Mouse (Mus musculus) brain, adult 2 months (tissue): ENCODE measurements around the gene Esyt2.

Source experiments
- DNase-seq: peaks from one replicate; pipeline ENCODE4 v3.0.0; 2011; ENCODE audit warnings: low read depth, low spot score

Gene Esyt2

DNA sequence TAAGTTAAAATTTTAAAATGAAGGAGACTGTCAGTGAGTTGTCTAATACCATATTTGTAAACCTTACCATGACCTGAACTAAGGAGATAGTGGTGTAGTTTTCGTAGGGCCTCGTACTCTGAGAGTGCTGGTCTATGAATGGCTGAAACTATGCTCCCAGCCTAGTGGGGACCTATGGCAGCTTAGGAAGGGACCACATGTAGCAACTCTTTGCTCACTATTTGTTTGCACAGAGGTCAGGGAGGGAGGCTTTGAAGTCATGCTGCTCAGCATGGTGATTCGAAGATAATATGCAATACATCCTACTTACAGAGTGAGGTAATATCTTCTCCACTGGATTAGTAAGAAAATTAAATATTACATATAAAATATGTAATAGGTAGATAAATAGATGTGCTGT, 73.7 kb downstream of the Esyt2 start:
- DNase-seq, result no peak

DNA sequence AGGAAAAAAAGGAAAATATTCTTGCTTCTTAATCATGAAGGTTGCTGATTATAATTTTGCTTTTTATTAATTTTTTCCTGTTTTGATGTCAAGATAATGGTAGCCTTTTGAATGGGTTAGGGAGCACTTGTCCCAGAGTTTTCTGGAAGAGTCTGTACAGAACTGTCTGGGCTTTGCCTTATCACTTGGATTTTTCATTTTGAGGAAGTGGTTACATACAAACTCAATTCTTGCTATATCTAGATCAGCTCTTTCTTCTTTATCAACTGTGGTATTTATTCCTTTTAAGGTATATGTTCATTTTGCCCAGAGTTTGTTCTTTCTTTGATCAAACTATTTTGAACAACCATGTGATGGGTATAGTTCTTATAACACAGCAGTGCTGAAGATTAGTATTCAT, 81.1 kb downstream of the Esyt2 start:
- no peak for DNase-seq

DNA sequence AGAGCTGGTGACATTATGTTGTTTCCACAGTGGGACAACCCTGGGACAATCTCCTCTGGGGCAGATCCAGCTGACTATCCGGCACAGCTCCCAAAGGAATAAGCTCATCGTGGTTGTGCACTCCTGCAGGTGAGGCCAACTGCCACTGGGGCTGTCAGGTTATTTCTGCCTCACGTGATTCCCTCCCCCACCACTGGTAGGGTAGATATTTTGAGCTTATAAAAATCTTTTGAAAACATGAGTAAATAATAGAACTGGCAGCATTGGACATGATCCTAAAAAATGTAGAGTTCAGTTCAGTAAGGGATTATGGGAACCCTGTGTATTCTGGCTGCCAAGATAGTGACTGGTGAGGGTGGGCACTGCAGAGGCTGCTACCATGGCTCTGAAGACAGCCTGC, 85.9 kb downstream of the Esyt2 start:
- no peak for DNase-seq

DNA sequence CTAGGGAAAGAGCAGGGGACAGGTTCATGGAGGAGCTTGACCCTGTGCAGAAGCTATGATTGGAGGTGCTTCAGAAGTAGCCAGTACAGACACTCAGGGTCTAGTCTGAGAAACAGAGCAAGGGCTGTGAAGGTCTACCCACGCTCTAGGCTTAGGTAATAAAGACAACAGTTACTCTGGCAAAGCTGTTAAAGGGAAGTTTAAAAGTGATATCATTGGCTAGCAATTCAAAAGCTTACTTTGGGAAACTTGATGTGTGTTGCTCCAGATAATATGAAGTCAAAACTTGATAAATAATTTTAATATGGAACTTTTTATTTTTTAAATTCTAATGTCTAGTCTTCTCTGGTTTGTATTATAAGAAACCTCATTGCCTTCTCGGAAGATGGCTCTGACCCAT, 86.3 kb downstream of the Esyt2 start:
- no peak for DNase-seq

DNA sequence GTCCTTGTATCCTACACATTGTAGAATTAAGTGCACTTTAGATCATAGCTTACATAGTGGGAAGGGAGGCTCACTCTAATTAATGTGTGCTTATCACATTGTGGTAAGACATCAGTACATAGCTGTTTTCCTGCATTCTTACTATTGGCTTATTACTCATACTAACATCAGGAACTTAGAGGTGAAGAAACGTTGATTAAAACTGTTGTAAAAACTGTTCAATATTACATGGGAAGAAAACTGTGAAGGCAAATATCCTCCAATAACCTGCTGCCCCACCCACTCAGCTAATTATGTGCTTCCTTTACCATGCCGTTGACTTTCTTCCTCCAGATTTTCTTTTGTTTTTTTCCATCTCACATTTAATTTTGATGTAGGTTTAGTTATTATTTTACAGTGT, 87.9 kb downstream of the Esyt2 start:
- DNase-seq, result no peak

DNA sequence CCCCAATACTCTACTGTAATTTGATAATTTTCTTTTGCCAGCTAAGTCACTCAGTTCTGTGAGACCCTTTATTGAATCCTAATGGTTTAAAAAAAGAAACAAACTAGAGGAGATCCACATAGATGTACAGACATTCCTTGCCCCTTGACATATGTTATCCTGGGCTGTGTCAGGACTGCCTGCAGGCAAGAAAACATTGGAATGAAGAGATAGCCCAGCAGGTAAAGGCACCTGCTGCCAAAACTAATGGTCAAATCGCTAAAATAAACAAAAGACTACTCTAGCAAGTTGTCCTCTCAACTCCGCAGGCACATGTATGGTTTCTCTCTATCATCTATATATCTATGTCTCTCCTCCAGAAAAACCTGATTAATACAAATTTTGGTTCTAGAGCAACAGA, 102.1 kb downstream of the Esyt2 start:
- peak; percentile 47 for DNase-seq

DNA sequence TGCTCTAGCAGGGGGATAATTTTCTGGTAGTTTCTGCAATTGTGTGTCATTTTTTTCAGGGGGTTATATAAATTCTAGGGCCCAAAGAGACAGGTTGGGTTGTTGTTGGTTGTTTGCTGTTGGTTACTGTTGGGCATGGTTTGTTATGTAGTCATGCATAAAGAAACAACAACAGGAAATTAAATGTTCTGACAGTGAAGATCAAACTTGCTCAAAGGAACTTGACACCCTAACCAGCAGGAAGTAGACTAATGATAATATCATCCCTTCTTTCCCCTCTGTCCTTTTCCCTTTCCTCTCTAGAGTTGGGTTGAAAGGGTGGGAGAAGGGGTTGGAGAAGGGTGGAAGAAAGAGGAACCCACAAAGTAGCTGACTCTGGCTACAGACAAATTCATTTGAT, 103.0 kb downstream of the Esyt2 start:
- DNase-seq, result no peak

DNA sequence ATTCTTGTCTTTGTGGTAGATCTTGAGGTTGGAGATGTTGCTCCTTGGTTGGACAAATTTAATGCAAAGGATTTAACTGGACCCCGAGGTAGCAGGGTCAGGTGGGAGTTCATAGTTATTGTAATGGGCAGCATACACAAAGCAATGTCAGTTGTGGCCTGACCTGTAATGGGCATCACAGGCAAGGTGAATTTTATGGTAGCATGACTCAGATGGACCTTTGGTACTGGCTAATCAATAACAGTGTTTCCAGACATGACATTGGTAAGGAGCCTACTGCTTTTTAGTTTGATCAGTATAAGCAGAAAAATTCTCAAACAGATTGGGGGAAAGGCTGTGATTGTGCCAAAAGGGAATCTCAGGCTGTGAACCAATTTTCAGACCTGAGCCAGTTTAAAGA, 105.8 kb downstream of the Esyt2 start:
- DNase-seq, result no peak

DNA sequence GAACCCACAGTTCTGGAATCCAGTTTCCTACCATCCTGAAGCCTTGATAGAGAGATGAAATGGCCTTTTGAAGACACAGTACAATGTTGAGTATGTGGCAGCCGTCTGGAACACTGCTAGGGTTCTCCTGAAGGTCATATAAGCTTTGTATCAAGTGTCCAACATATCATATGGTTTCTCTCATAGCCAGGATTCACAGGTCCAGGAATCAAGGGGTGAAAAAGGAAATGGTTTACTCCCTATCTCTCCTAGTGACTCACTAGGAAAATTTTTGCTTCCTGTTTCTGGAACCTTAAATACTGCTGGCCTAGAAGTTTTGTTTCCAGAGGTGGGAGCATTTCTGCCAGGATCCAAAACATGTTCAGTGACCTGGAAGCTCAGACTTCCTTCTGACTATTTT, 108.9 kb downstream of the Esyt2 start:
- DNase-seq, result no peak

DNA sequence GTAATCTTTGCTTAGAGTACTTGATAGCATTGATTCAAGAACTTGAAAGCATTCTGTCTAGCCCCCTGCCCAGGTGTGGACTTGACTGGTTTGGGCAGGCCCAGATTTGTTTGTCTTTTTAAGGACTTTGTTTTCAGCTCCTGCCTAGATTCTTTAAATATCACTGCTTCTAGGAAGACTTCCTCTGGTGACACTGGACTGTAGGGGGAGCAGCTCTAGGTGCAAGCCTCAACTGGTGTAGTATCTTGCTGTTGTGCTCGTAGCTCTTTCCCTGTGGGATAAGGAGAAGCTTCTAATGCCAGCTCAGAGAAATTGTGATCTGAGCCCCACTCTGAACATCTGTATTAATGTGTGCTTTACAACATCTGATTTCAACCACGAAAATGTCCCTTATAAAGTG, 113.3 kb downstream of the Esyt2 start:
- DNase-seq, result no peak

DNA sequence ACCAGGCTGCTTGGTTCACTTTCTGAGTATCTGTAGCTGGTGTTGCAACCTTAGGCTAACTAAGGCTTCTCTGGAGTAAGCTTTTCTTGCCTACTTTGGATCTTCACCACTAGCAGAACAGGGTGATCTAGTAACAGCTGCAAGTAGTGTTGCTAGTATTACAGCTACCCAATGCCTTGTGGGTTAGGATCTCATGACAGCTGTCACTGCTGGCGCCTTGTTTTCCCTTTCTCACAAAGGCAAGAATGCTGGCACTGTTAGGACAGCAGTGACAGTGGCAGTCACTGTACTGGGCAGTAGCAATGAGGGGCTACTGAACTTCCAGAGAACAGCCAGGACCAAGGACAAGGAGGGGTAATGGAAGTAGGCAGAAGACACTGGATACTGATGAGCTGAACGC, 114.3 kb downstream of the Esyt2 start:
- no peak for DNase-seq

DNA sequence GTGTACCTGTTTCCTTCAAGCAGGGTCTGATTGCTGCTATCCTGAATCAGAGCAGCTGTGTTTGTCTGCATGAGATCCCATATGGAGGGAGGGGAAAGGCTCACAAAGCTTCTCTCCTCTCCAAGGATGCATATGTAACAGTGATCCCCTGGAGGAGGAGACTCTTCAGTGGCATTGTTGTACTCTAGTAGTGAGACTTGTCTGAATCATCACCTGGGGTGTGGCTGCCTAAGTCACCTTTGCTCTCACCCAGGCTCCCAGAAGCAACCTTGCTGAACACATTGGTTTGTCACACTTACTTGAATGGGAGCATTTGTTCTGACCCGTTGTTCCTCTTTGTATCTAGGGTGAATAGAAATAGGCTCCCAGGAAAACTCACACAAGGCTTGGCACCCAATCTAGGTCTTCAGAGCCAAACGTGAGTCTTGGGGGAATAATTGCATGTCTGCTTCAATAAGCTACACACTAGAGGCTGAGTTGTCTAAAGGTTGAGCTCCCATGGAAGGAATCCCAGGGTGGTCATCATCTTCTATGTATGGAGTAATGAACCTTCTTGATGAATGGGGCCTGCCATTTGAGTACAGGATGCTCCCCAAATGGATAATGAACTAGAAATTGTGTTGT, 115.2 kb downstream of the Esyt2 start:
- DNase-seq, result no peak

DNA sequence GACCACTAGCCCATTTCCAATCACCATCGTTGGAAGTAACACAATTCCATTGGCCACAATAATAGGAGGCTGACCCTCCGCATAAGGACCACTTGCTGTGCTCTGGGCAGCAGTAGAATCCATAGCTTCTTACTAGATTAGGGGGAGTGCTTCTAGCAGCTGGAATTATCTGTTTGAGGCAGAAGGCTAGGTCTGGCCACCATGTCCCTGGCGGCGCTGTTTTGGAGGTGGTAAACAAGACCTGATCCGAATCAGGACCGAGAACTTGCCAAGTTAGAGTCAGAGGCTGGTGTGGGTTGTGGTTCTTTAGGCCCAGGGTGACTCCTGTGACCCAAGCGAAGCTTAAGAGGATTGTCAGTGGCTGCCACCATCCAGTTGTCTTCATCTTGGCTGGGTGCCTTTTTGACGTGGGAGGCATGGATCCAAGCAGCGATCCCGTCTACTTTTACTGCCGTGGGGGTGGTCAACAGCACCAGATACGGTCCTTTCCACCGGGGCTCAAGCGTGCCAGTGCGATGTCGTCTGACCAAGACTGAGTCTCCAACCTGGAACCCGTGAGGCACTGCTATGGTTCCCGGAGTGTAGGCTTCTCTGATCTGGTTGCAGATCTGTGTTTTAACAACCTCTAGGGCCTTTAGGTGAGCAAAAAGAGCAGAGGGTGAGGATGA, 123.2 kb downstream of the Esyt2 start:
- DNase-seq, result no peak

DNA sequence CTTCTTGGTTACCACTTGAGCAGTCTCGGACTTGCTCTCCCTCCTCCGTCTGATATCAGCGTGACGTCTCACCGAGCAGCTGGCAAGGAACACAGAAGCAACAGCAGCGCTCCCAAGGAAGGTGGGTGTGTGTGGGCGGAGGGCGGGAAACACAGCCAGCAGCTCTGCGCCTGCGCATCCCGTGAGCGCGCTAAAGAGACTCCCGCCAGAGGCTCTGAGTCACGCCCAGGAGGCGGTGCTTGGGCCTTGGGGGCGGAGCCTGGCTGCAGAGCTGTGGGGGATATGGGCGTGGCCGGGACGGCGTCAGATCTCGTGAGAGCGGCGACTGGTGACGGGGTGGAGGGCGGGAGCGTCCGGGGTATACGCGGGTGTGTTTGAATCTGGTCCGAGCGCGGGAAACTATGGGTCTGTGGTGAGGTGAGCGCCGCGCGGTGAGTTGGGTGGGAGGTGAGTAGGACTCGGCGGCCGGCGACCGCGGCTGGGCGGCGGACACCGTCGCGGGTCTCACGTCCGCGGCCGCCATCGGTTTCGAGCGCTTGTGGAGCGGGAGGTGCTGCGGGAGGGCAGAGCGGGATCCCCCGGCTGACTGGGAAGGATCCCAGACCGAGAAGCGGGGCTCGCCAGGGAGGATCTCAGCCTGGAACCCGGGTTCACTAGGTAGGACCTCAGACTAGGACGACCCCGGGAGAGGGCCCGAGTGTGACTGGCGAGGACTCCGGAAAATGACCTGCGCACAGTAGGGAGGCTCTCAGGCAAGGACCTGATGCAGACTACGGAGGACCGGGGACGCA, 124.2 kb downstream of the Esyt2 start, which contains the start of gene Ncapg2:
TSS of gene Ncapg2 (plus strand) at position 358 of the 791 bp plus-strand sequence.
- peak; percentile 99 for DNase-seq

DNA sequence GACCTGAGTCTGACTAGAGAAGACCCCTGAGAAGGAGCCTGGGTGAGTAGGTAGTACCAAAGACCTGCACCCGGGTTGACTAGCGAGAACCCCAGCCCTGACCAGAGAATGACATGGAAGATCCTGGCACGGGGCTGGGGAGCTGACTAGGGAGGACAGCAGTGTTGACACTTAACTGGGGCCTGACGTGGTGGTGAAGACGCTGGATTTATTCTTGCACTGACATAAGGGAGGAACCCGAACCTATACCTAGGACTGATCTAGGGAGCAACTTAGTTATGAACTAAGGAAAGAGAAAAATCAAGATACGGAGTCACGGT, 124.8 kb downstream of the Esyt2 start:
- no peak for DNase-seq

DNA sequence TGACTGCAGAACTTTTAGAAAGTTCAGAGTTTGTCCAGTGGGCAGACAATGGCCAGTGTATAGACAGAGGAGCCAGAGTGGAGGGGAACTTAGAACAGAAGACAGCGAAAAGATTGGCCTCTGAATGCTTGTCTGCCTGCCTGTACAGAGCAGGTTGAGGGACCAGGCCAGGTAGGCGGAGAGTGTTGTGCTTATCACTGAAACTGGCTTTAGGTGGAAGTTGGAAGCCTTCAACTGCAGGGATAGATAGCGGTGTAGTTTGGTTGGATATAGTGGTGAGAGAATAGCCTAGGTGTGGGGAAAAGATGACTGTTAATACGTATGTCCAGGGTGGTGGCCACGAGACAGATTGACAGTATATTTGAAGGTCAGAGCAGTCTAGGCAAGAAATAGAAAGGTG, 126.9 kb downstream of the Esyt2 start:
- no peak for DNase-seq

DNA sequence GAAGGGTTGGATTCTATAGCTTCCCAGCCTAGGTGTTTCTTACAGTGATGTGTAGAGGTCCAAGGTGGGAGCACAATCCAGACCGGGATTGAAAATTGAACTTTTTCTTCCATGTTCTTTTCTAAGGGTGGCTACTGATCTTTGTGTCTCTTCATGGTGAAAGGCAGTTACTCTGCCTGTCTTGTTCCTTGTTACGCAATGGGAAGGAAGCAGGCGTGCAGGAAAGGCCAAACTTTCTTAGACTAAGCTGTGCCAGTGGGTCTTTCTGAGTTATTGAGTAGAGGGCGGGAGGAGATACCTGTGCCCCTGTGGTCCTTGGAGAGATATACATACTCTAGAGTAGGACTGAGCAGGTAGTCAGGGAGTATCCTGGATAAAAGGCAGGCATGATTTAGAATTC, 133.9 kb downstream of the Esyt2 start:
- no peak for DNase-seq

DNA sequence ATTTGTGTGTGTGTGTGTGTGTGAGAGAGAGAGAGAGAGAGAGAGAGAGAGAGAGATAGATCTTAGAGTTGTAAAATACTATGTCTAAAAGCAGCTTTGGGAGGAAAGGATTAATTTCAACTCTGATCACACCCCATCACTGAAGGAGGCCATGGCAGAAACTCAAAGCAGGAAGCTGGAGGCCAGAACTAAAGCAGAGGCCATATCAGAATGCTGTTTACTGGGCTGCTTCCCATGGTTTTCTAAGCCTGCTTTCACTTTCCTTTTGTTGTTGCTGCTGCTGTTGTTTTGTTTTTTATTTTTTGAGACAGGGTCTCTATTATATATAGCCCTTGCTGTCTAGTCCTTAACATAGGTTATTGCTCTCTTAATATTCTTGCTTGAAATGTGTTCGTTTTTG, 135.5 kb downstream of the Esyt2 start:
- no peak for DNase-seq

DNA sequence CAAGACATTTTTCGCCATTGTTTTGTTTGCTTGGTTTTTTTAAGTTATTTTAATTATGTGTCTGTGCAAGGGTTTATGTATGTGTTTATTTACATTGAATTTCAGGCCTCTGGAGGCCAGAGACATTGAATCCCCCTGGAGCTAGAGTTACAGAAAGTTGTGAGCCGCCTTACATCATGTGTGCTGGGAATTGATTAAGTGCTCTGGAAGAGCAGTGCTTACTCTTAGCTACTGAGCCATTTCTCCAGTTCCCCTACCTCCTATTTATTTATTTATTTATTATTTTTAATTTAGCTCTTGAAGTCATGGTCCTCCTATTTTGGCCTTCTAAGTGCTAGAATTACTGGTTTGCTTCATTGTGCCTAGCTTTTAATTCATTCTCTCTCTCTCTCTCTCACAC, 140.7 kb downstream of the Esyt2 start:
- DNase-seq, result no peak

DNA sequence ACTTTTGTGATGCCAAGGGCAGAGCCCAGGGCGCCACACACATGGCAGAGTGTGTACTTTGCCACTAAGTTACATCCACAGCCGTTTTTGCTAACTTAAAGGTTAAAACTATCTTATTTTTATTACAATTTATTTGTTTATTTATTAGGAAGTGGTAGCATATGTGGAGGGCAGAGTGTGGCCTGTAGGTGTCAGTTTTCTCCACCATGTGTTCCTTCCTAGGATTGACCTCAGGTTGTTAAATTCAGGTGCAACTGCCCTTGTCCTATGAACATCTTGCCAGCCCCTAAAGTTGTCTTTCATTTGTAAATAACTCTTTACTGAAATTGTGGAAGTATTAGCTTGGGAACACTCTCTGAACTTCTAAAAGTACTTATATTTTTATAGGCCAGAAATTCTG, 144.4 kb downstream of the Esyt2 start:
- no peak for DNase-seq

DNA sequence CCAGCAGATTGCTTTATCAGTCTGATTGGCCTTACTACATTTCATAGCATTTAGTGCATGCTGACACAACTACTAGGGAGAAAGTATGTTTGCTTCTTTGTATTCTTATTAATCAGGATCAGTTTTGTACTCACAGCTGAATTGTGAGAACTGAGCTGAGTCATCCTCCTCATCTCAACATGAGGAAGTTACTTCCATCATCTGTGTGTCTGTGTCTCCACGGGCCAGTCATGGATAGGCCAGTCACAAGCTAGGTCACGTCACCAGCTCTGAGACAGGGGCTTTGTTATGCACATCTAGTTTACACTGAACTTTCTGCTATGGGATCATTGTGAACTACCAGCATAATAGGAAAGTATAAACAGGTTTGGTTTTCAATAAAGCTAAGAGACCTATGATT, 152.7 kb downstream of the Esyt2 start:
- no peak for DNase-seq

DNA sequence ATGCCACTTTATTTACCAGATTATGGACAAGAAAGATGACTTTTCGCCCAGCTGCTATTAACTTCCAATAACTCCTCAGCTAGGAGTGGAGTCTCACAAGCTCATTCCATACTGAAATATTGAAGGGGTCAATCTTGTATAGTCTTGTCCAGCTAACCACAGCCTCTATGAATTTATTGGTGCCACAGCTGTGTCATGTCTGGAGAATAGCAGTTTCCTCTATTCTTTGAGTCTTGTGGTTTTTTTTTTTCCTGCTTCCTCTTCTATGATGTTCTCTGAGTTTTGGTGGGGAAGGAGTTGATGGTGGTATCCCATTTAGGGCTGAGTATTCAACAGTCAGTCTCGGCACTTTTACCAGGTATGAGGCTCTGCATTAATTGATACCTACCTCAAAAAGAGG, 154.2 kb downstream of the Esyt2 start:
- no peak for DNase-seq

DNA sequence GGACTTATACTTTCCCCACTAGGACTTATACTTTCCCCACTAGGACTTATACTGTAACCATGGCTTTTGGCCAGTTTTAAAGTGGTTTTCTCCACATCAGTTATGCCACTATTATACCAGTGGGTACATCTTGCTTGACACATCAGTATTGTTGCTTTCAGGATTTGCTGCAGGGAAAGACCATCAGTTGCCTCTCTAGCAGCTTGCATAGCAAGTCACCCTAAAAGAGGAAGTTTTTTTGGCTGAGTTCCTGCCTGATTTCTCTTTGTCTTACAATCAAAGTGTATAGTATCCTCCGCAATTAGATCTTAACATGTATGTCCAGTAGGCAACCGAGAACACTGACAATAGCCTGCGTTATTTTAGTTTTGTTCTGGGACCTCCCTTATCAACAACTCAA, 155.1 kb downstream of the Esyt2 start:
- DNase-seq, result no peak
